Mouse (Mus musculus) fibroblast of lung, adult 2 months (primary cell): ENCODE measurements around the gene Pga5.

ENCODE experiments used
- DNase-seq: peaks from one replicate; pipeline ENCODE4 v3.0.0-alpha.2; 2011; ENCODE audit warnings: low read depth

The Pga5 gene

GRCm38 (mm10) chr19:10677915-10678771, at the start of gene Pga5:
Pga5 (minus strand) TSS chr19:10678071.
- peak; percentile 42 for DNase-seq

GRCm38 (mm10) chr19:10724629-10725363, 46.9 kb upstream of the Pga5 start:
- DNase-seq, result no peak

DNA sequence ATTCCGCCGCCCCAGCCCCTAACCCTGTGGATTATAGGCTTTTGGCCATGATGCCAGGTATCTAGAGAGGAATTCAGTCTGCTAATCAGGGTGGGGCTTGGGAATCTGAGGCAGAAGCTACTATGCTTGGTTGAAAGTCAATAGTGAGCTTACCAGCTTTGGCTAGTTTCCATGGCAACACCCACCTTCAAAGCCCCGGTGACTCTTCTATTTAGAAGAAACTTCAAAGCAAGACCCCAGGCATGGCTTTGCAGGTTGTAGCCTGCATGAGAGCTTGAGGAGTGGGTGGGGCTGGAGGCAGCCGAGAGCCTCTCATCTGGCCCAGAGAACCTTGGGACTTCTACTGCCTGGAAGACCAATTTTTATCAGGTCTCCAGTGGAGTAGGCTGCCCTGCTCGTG, 45.8 kb upstream of the Pga5 start:
- DNase-seq, result no peak

- DNase-seq, result no peak
Observed at GRCm38 (mm10) chr19:10723084-10723483, 45.2 kb upstream of the Pga5 start.

DNA sequence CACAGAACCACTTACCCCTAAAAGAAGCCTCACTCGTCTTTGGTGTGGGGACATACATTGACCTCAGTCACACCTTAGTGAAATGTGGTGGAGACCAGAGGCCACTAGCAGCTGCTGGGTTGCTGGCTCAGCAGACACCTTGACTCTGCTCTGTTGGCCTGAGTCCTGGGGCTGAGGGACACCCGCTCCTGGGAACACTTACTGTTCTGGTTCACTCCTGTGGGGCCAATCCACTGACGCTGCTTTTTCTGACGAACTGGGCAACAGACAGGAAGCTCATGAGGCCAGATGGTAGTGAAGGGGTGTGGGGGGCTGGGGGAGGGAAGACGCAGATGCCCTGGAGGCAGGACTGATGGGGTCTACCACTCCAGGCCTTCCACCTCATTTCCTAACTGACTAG, 43.2 kb upstream of the Pga5 start:
- DNase-seq, result no peak

- no peak for DNase-seq
Observed at GRCm38 (mm10) chr19:10720524-10720923, 42.7 kb upstream of the Pga5 start.

DNA sequence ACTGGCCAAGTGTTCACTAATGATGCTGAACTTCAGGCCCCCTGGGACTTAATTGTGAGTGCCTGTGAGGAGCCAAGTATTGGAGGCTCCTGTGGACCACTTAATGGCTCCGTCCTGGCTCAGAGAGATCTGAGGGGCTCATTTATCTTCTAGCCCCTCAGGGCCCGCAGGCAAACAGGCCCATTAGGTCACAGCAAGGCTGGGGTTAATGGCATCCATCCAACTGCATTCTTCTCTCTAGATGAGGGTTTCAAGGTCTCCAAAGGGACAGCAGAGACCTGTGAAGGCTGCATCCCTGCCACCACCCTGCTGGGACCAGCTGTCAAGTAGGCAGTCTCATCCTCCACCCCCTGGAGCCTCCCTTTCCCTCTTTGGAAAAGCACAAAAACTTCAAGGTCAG, 41.9 kb upstream of the Pga5 start:
- DNase-seq, result no peak

GRCm38 (mm10) chr19:10718251-10718775, 40.4 kb upstream of the Pga5 start:
- no peak for DNase-seq

- no peak for DNase-seq
Observed at GRCm38 (mm10) chr19:10715476-10715875, 37.6 kb upstream of the Pga5 start.

GRCm38 (mm10) chr19:10714682-10715475, 37.0 kb upstream of the Pga5 start:
- DNase-seq, result peak; percentile 69

- DNase-seq, result no peak
Observed at GRCm38 (mm10) chr19:10714168-10714567, 36.3 kb upstream of the Pga5 start.

GRCm38 (mm10) chr19:10713551-10713950, 35.7 kb upstream of the Pga5 start:
- DNase-seq, result no peak

DNA sequence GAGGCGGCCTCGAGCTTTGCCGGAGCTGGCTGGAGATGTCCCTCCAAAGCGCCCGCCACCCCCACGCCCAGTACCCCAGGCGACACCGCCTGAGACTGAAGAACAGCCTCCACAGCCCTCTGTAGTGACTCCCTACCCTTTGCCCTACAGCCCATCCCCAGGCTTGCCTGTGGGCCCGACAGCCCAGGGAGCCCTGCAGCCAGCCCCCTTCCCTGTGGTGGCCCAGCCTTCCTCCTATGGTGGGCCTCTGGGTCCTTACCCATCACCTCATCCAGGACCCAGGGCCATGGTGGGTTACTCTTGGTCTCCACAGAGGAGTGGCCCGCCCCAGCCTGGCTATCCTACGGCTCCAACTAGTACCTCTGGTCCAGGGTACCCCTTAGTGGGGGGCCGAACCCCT, 34.8 kb upstream of the Pga5 start:
- no peak for DNase-seq

GRCm38 (mm10) chr19:10712194-10712593, 34.3 kb upstream of the Pga5 start:
- no peak for DNase-seq

DNA sequence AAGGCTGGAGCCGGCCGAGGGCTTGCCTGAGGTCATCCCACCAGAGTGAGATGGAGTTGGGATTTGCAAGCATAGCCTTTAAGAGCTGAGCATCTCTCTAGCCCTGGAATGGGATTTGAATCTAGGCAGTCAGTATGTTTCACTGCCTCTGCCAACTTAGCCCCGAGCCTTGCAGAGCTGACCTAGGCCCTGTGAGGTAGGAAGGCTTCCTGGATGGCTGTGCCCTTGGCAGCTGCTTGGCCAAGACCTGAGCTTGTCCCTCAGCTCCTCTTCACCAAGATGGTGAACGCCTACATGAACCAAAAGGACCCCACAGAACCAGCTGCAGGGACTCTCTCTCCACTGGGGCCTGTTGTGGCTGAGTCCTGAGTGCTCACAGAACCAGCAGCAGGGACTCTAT, 32.9 kb upstream of the Pga5 start:
- no peak for DNase-seq

- DNase-seq, result peak; percentile 47
Observed at GRCm38 (mm10) chr19:10710088-10710511, 32.2 kb upstream of the Pga5 start.

DNA sequence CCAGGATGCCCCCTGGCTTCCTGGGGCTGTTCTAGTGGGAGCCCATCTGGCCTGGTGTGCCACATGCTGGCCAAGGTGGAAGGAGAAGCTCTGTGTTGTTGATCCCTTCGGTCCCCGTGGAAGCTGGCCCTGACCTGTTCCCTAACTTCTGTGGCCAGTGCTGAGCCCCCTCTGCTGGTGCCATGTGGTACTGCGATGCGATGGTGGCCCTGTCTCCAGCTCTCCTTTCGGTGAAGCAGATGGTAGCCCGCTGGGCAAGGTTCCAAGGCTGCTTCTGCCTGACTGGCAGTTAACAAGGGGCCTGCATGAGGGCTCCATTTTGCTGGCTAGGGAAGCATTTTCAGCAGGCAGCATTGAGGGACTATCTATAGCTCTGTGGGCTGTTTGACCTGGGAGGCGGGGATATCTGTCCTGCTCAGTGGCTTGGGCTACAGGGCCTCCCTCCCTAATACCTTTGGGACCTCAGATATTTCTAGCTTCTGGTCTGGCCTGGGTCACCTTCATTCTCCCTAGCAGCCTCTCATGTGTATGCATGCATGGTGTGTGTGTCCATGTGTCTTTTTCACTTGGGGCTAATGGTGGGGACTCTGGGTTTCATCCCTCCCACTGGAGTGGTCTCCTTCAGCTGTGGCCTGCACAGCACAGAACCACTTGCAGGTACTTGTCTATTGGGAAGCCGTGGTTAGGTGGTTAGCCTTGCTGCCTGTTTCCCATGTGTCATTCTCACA, 31.7 kb upstream of the Pga5 start:
- DNase-seq, result peak; percentile 77

DNA sequence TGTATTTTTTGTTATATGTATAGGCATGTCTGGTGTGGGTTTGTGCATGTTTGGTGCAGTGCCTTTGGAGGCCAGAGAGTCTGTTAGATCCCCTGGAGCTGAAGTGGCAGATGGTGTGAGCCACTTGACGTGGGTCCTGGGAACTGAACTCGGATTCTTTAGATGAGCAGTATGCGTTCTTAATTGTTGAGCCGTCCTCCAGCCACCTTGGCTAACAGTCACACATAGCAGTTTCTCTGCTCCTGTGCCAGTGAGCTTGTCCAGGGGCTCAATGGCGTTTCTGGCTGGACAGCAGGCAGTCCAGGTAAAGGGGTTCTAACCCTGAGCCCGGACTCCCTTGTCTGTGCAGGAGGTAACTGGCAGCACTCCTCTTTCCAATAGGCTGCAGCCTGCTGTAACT, 31.0 kb upstream of the Pga5 start:
- DNase-seq, result no peak

GRCm38 (mm10) chr19:10707881-10708280, 30.0 kb upstream of the Pga5 start:
- no peak for DNase-seq

DNA sequence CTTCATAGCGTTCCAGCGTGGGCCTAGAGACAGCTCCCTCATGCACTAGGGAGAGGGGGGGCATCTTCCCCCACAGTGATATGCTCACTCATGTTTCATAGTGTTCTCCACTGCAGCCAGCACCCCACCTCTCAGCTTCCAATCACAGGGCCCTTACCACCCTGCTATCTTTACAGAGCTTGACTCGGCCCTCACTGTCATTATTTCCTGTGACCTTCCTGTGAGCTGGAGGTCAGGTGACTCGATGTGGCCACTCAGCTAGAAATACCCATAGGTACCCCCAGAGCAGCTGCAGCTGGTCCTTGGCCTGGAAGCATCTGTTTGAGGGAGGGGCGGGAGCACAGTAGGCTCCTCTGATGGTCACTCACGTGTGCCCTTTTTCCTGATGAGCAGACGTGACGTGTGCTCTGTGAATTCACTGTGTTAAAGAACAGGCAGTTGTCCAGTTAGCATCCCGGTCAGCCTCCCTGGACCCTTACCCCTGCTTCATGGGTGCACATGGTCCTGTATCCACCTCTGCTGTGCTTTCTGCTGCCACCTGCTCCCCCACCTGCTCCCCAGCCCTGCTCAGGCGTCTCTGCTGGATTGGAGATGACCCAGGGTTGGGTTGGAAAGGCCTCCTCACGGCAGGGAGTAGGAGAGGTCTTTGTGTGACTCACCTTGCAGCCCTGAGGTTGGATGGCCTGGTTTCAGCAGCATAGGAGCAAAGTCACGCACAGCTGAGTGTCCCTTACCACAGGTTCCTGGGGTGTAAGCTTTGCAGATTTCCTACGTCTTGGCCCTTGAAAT, 29.4 kb upstream of the Pga5 start:
- no peak for DNase-seq

DNA sequence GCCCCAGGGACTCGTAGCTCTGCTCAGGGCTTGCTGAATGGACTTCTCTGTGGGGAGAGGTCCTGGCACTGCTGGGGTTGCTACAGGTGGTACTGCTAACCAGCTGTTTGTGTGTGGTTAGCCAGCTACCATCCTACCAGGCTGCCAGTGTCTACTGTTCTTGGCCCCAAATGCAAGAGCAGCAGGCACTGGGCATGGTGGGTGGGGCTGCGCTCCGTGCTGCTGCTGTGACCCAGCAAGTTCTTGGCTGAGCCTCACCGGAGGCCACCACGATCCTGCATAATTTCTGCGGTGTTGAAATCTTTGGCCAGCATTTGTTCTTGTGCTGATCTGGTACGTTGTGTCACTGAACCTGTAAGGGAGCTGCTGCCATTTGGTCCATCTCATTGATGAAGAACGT, 25.6 kb upstream of the Pga5 start:
- DNase-seq, result no peak
